Mouse (Mus musculus) lung, postnatal 0 days (tissue): ENCODE measurements around the gene Rps2.

ENCODE experiments used
- CTCF ChIP-seq: IDR thresholded peaks from 2 replicates; pipeline ENCODE4 v1.5.1; 2016; ENCODE audit warnings: antibody characterized with exemption, mild to moderate bottlenecking
- EP300 ChIP-seq: IDR thresholded peaks from 2 replicates; pipeline ENCODE4 v1.6.1; 2016; ENCODE audit warnings: antibody characterized with exemption, mild to moderate bottlenecking, control low read depth

DNA sequence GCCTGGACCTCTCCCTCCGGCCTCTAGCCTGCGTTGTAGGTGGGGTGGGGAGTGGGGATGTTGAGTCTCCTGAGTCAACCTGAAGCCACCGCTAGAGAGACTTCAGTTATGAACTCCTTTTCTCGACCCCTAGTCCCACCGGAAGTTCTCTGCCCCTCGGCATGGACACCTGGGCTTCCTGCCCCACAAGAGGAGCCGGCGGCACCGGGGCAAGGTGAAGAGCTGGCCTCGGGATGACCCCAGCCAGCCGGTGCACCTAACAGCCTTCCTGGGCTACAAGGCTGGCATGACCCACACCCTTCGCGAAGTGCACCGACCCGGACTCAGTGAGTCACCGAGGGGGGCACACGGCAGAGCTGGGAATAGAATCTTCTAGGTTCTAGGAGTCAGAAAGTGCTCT lies 10.3 kb downstream of the Rps2 start:
- TF ChIP-seq CTCF, result no peak
- TF ChIP-seq EP300, result no peak
